Mouse (Mus musculus): ENCODE data around the gene Hba-x.
A peak's percentile ranks its signal among the peaks of the same experiment; 100 is the strongest.
"Not testable (repeated sequence)": the region's sequence is repeated elsewhere in the genome, so short reads cannot be mapped to it uniquely, and the experiment has no call there.

Gene Hba-x

DNA sequence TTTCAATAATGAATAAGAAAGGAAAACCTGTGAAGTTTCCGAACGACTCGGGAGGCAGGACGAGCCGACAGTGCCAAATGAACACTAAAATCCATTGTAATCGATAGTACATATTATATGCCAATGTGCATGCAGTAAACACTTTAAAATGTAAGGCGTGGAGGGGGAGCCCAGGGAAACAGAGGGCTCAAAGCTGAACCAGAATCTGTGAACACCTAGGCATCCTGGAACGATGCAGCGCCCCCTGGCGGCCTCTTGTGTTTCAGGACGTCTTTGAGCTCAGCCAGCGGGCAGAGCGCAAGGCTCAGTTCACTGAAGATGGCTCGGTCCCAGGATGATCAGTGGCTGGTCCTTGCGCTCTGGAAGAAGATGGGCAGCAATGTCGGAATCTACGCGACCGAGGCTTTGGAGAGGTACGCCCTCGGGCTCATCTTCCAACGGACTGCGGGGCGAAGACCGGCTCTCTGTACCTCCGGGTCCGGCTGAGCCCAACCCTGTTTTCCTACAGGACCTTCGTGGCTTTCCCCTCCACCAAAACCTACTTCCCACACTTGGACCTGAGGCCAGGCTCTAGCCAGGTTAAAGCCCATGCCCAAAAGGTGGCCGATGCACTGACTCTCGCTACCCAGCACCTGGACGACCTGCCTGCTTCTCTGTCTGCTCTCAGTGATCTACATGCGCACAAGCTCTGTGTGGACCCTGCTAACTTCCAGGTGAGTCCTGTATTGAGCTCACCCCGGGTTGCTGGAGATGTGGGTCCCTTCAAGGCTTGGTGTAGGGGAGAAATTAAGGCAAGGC lies 10.7 kb downstream of the Hba-x start, which contains the start of gene Hbq1b:
Gene Hbq1b (plus strand): TSS at position 271 of the 798 bp plus-strand sequence.
- DNase-seq: peak; percentile 71 to 72

DNA sequence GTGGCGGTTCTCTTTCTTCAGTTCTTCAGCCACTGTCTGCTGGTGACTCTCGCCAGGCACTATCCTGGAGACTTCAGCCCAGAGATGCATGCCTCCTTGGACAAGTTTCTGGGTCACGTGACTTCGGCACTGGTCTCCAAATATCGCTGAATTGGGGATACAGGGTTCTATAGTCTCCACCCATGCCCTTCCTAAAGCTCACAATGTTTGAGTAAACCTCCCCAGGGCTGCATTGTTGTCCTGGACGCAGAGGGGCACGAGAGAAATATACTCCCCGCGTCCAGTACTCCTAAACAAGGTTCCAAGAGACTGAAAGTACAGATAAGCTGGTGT lies 11.3 kb downstream of the Hba-x start:
- no peak for DNase-seq

DNA sequence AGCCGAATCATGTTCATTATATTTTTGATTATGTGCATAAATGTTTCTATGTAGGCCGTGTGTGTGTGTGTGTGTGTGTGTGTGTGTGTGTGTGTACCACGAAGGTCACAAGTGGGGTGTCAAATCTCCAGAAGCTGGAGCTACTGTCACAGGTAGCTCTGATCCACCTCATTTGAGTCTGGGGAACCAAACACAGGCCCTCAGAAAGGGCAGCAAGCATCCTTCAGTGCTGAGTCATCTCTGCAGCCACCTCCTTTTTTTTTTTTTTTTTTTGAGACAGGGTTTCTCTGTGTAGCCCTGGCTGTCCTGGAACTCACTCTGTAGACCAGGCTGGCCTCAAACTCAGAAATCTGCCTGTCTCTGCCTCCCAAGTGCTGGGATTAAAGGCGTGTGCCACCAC lies 16.6 kb downstream of the Hba-x start:
- DNase-seq: not testable (repeated sequence)

DNA sequence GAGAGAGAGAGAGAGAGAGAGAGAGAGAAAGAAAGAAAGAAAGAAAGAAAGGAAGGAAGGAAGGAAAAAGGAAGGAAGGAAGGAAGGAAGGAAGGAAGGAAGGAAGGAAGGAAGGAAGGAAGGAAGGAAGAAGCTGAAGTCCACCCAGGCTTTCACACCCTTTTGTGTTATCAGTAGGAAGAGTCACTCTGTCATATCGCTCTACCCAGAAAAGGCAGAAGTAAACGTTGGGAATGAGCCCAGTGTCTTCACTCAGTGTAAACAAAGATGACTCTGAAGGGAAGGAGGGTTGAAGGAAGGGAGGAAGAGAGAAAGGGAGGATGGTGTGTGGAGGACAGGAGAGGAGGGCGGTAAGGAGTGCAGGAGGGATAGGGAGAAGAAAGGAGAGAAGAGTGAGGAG lies 17.3 kb downstream of the Hba-x start:
- DNase-seq: not testable (repeated sequence)

DNA sequence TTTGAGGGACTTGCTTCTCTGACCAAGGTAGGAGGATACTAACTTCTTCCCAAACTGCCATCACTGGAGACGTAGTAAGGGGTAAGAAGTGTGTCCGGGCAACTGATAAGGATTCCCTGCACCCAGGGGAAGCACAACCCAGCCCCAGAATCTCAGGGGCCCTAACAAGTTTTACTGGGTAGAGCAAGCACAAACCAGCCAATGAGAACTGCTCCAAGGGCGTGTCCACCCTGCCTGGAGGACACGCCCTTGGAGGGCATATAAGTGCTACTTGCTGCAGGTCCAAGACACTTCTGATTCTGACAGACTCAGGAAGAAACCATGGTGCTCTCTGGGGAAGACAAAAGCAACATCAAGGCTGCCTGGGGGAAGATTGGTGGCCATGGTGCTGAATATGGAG lies 20.0 kb downstream of the Hba-x start, which contains the start of gene Hba-a2:
Gene Hba-a2 (plus strand): TSS at position 287 of the 400 bp plus-strand sequence.
- DNase-seq: not testable (repeated sequence)

DNA sequence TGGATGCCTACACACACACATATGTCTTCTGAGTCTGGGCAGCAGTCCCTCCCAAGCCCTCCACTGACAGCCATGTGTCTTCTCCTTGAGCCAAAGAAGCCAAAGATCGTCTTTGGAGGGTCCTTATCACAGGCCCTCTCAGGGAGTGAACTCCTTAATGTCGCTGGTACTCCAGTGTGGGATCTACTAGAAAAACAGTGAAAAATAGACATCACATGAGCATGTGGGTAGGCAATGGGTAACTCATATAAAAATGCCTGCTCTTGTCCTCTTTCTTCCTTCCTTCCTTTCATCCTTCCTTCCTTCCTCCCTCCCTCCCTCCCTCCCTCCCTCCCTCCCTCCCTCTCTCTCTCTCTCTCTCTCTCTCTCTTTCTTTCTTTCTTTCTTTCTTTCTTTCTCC lies 21.2 kb downstream of the Hba-x start:
- not testable (repeated sequence) for DNase-seq

DNA sequence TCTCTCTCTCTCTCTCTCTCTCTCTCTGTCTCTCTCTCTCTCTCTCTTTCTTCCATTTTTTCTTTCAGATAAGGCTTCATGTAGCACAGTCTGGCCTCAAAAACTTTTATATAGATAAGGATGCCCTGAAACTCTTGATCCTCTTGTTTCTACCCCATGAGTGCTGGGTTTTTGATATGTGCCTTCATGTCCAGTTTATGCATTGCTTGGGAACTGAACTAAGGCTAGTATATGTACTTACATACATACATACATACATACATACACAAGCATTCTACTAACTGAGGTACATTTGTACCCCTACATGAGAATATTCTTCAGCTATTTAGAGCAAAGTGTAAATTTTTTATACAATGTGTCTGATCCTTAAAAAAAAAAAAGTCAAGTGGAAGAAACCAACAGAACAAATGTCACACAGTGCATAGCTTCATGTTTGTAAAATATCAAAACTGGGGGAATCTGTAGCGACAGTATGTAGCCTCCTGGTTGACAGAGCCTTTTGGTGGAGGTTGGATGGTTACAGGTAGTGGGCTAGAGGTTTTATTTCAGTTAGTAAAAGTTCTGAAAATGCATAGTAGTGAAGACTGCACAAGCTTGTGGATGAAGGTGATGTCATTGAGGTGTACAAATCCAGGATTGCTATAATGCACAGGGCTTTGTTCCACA lies 21.8 kb downstream of the Hba-x start:
- DNase-seq: no peak

DNA sequence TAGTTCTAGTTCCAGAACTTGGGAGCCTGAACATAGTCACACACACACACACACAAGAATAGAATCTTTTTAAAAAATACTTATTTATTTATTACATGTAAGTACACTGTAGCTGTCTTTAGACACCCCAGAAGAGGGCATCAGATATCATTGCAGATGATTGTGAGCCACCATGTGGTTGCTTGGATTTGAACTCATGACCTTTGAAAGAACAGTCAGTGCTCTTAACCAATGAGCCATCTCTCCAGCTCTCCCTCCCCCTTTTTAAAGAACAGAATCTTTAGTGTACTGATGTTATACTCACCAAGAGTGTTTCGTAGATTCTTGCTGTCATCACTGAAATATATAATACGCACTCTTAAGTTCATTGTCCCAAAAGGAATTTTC lies 22.3 kb downstream of the Hba-x start:
- DNase-seq: no peak

DNA sequence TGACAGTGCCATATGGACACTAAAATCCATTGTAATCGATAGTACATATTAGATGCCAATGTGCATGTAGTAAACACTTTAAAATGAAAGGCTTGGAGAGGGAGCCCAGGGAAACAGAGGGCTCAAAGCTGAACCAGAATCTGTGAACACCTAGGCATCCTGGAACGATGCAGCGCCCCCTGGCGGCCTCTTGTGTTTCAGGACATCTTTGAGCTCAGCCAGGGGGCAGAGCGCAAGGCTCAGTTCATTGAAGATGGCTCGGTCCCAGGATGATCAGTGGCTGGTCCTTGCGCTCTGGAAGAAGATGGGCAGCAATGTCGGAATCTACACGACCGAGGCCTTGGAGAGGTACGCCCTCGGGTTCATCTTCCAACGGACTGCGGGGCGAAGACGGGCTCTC lies 23.7 kb downstream of the Hba-x start, which contains the start of gene Hbq1a:
Gene Hbq1a (plus strand): TSS at position 205 of the 400 bp plus-strand sequence.
- peak; percentile 53 for DNase-seq

DNA sequence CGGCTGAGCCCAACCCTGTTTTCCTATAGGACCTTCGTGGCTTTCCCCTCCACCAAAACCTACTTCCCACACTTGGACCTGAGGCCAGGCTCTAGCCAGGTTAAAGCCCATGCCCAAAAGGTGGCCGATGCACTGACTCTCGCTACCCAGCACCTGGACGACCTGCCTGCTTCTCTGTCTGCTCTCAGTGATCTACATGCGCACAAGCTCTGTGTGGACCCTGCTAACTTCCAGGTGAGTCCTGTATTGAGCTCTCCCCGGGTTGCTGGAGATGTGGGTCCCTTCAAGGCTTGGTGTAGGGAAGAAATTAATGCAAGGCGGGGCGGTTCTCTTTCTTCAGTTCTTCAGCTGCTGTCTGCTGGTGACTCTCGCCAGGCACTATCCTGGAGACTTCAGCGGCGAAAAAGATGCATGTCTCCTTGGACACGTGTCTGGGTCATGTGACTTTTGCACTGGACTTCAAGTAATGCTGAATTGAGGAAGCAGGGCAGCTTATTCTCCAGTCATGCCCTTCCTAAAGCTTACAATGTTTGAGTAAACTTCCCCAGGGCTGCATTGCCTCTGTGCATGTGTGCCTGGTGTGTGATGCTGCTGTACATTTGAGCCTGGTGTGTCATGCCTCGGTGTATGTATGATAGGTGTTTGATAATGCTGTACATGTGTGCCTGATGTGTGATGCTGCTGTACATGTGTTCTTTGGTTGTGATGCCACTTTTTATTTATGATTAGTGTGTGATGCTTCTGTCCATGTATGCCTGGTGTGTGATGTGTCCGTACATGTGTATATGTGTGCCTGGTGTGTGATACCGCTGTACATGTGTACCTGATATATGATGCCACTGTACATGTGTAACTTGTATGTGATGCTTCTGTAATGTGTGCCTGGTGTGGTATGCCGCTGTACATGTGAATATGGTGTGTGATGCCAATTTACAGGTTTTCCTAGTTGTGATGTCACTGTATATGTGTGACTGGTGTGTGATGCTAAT lies 24.4 kb downstream of the Hba-x start:
- no peak for DNase-seq

DNA sequence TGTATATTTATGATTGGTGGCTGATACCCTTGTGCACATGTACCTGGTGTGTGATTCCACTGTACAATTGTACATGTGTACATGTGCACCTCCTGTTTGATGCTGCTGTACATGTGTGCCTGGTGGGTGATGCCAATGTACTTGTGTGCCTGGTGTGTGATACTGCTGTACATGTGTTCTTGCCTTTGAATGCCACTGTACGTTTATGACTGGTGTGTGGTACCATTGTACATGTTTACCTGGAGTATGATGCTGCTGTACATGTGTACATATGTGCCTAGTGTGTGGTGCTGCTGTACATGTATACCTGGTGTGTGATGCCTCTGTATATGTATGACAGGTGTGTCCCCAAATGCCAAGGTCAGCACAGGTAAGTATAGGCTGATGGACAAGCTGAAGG lies 25.3 kb downstream of the Hba-x start:
- DNase-seq: no peak

DNA sequence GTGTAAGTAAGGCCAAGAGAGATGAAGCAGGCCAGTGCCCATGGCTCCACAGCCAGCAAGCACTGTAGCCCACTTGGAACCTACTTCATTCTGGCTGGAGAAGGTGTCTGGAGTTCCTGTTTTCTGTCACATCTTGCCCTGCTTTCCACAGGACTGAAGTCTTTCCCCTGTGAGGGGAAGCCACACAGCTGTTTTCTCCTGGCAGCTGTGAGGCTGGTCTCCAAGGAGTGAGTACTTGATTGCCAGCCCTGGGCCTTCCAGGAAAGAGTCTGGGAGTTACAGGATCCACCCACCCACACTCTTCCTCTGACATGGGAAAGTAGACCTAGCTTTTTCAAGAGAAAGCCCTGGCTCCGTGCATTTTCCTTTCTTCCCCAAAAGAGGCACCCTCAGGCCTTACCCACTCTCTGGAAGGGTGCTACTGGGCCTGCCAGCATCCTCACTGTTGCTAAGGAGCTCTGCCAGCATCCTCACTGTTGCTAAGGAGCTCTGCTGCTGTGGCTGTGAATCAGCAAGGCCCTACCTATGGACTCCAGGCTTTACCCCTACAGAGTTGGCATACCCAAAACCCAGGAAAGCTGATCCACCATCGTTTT lies 26.7 kb downstream of the Hba-x start:
- no peak for DNase-seq

DNA sequence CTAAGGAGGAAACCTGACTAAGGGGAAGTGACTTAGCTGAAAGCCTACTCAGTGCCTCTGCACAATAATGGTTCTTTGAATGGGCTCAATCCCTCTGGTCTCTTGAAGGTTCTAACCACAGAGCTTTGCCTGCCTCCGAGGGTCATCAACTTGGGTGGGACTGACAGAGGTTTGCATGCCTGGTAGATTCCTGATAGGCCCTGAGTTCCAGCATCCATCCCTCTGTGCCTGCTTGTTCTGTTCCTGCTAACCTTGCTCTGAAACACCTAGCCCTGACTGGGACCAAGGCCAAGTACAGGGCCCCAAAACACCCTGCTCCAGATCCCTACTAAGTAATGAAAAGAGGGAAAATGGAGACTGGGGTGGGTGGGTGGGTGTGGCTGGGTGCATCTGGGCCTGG lies 27.3 kb downstream of the Hba-x start:
- no peak for DNase-seq

DNA sequence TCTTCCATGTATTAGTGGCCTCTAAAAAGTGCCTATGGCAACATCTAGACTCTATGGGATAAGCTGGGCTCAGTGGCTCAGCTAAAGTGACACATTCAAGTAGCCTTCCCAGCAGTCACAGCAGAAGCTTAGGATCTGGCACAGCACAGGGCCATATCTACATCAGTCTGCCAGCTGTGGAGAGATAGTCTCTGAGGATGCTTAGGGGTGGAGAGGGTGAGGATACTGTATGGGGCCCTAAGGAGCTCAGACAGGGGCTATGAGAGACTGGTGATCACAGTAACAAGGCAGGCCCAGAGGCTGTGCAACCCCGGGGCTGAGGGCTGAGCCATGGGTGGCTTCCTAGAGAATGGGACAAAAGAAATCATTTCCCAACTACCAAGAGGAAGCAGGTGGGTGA lies 30.8 kb downstream of the Hba-x start:
- DNase-seq: no peak

DNA sequence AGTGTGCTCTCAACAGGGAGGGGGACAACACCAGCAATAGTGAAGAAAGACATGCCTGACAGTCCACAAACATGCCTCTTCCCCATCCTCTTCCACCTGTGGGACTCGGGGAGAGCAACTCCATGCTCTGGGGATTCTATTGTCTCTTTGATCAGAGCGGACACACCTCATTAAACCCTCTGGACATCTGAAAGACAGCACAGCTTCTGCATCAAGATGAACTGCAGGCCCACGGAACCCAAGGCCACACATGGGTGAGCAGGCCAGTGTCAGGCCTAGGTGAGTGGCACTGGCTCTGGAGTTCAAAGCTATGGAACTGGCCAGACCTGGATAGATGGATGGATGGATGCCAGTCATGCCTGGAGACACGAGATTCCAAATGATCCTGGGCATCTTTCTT lies 33.2 kb downstream of the Hba-x start:
- DNase-seq: no peak

DNA sequence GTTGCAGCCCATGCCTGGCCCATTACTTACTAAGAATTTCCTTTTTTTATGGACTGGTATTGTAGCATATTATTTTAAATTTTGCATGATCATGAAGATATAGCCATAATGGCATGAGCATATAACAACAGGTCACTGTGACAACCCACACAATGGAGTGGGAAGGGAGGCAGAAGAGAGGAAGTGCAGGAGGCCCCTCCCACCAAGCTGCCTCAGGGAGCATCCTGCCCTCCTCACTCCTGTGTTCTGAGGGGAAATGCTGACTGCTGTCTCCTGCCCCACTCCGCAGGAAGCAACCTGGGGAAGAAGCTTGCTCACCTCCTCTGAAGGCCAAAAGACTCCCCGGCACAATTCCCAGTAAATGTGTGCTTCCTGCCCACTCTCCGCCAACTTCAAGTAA lies 33.7 kb downstream of the Hba-x start:
- no peak for DNase-seq

DNA sequence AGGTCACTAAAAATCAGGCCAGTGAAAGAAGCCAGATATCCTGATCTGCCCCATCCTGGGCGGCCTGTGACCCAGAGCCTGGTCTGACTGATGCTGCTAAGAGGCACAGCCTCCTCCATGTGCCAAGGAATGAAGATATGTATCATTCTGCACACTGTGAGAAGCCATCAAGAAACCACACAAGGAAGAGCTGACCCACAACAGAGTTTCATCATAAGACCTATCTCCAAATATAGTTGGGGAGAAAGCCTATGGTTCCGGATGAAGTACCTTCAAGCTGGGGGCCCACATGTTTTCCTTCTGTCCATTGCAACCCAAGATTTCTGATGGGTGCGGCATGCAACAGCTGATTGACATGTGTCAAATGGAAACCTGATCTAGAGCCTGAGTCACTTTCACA lies 39.8 kb downstream of the Hba-x start:
- DNase-seq: no peak

DNA sequence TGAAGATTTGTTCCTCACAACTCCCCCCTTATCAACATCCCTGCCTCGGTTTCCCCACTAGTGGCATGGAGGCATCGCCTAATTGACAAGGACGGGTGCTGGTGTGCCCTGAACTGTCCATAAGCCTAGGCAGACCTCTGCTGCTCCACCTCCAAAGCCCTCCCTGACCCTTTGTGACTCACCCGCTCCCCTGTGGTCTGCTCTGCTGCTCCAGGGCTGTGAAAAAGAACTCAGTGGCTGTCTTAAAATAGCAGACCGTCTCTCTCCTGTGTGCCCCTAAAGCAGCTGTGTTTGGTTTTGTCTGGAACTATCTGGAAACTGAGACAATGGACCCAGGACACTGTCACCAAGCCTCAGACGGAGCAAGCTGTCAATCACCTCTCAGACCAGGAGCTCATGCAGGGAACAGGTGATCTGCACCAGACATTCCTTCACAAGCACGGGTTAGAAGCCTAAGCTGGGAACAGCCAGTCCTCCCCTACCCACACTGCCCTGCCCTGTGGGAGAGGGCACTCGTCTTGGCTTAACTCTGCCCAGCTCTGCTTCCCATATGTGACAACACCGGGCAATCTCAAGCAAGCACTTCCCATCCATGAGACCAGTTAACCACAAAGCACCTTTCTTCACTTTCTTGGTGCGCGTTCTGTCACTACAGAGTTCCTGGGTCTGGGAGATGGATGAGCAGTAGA lies 44.5 kb downstream of the Hba-x start:
- no peak for DNase-seq

DNA sequence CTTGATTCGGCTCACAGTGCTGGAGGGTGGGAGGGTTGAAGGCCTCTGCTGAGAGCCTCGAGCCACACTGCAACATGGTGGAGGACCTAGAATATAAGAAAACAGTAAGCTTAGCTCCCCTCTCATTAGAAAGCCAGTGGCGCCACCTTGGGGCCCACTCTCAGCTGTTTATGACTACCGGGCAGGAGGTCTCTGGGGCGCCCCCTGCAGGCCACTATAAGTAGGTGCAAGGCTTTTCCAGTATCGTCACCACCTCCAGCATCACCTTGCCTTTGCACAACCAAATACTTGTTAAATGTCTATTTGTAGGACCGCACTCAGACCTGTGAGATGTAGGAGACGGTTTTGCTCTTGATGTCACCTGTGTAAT lies 45.0 kb downstream of the Hba-x start:
- peak; percentile 59 to 63 for DNase-seq

DNA sequence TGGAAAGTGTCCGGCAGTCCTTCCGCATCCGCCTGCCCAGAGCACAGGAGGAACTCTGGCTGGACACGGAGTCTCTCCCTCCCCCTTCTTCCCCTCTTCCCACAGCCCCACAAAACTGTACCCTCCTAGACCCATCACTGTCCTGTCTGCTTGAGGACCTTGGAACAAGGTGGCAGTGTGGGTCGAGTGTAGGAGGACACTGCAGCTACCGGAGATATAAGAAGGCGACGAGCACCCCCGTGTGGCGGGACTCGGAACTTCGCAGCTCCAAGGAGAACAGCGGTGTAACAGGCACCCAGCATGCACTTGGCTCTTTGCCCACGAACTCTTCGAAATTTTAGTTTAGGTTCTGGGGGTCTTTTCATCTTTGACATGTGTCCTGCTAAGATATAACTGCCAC lies 48.4 kb downstream of the Hba-x start:
- peak; percentile 78 to 82 for DNase-seq

All from thymus, postnatal 36 days (tissue).